Mouse (Mus musculus) liver, embryonic 14.5 days (tissue): ENCODE results near the gene 9430038I01Rik. TPM values are rescaled to one million over a fixed set of nuclear protein-coding genes. Genes with fewer than 3 reads are reported as not detected.
A peak's percentile ranks its signal among the peaks of the same experiment; 100 is the strongest.
"Not testable (repeated sequence)": the region's sequence is repeated elsewhere in the genome, so short reads cannot be mapped to it uniquely, and the experiment has no call there.

Experiments used
- ATAC-seq: fragments of 200-750 bp; cut with Nextera tagmentation; 2 replicates; pipeline ENCODE4 v1.8.0; 2017; ENCODE audit warnings: moderate number of reproducible peaks, mild to moderate bottlenecking, moderate library complexity; ENCODE audit not compliant: insufficient read depth
- DNase-seq, 3 experiments: peaks; one replicate each; pipeline ENCODE4 v3.0.0-alpha.2; 2012 to 2013; ENCODE audit warnings: low read depth in 3 of 3, low spot score in 3 of 3
- H3K27ac ChIP-seq: fragments of 300-500 bp; sonication (generic); 2 replicates; pipeline ENCODE4 v1.5.1; 2014; ENCODE audit warnings: moderate library complexity, mild to moderate bottlenecking, control low read depth, inconsistent platforms
- H3K27me3 ChIP-seq: fragments of 300-500 bp; sonication (generic); 2 replicates; pipeline ENCODE4 v1.6.1; 2014; ENCODE audit warnings: mild to moderate bottlenecking, low read length, moderate library complexity; ENCODE audit not compliant: control insufficient read depth, insufficient read depth
- H3K36me3 ChIP-seq: fragments of 300-500 bp; sonication (generic); replicated peaks from 2 replicates; pipeline ENCODE4 v1.6.1; 2014; ENCODE audit warnings: low read depth; ENCODE audit not compliant: control insufficient read depth, insufficient read depth
- H3K4me1 ChIP-seq, 2 experiments: fragments of 200-500 bp in 1 of 2; fragments of 300-500 bp in 1 of 2; sonication (generic) in 1 of 2; replicated peaks; 2 replicates each; pipeline ENCODE4 v1.6.1; 2012 to 2014; ENCODE audit warnings: antibody characterized with exemption in 1 of 2, inconsistent platforms in 1 of 2, low read length in 1 of 2; ENCODE audit not compliant: control insufficient read depth in 2 of 2, insufficient read depth in 2 of 2
- H3K4me2 ChIP-seq: fragments of 300-500 bp; sonication (generic); 2 replicates; pipeline ENCODE4 v1.6.1; 2014; ENCODE audit warnings: low read depth, mild to moderate bottlenecking, control low read depth, moderate library complexity
- H3K4me3 ChIP-seq, 2 experiments: fragments of 200-500 bp in 1 of 2; fragments of 300-500 bp in 1 of 2; sonication (generic) in 1 of 2; 2 replicates each; pipeline ENCODE4 v1.5.1; 2012 to 2014; ENCODE audit warnings: low read depth in 2 of 2, low read length in 2 of 2, mild to moderate bottlenecking in 2 of 2, control low read depth in 1 of 2, inconsistent platforms in 1 of 2, moderate library complexity in 1 of 2; ENCODE audit not compliant: insufficient read depth in 1 of 2
- H3K9ac ChIP-seq: fragments of 300-500 bp; sonication (generic); replicated peaks from 2 replicates; pipeline ENCODE4 v1.6.1; 2014; ENCODE audit warnings: mild to moderate bottlenecking, control low read depth, moderate library complexity
- H3K9me3 ChIP-seq: fragments of 300-500 bp; sonication (generic); 2 replicates; pipeline ENCODE4 v1.6.1; 2016; ENCODE audit warnings: low read length, mixed read lengths; ENCODE audit not compliant: control insufficient read depth
- CTCF ChIP-seq: IDR thresholded peaks from 2 replicates; pipeline ENCODE4 v1.5.1; 2016; ENCODE audit warnings: antibody characterized with exemption, low read depth, control low read depth
- EP300 ChIP-seq: IDR thresholded peaks from 2 replicates; pipeline ENCODE4 v1.6.1; 2016; ENCODE audit warnings: antibody characterized with exemption, low read depth
- WGBS: fragments of 180-500 bp; shearing (Covaris S2); extraction: QIAGEN DNeasy Blood & Tissue Kit; methylation state at CpG from one replicate; pipeline ENCODE4 v1.1.7; 2014; ENCODE audit not compliant: insufficient replicate concordance; 5-methylcytosine and 5-hydroxymethylcytosine counted together
- polyA plus RNA-seq, 2 experiments: library from polyadenylated mRNA; depleted of rRNA in 1 of 2; stranded (reverse) in 1 of 2; unstranded in 1 of 2; fragments of >200 nt; fragmentation: Nextera tagmentation in 1 of 2; extraction: Ambion mirVana in 1 of 2; gene quantifications; 2 replicates each; pipeline versions ENCODE4 v1.2.1 to v1.2.3; 2012 to 2014

The 9430038I01Rik gene
- polyA plus RNA-seq (2012; rRNA removed) (2.6 and 4.3 TPM in 2 replicates), polyA plus RNA-seq (2014; fragmentation: Nextera tagmentation; extraction: Ambion mirVana) (7.1 and 7.4 TPM in 2 replicates)

- Histone ChIP-seq H3K4me2 (peak within 1 kb of the TSS; percentile 78), H3K27me3 (no peaks in the 10 kb centered on the region), H3K9me3 (no peaks in the 10 kb centered on the region), H3K4me1 (peaks cover 2 to 4% of the 10 kb centered on the region in 2 experiments; a peak in 2 of 4 replicates), H3K9ac (peak within 1 kb of the TSS; percentile 64), H3K36me3 (no peaks in the 10 kb centered on the region), H3K4me3 (peak within 1 kb of the TSS; percentile 77 to 80), H3K27ac (no peak within 1 kb of the TSS; the same call in 1 of the 2 replicates)
- under 1% methylated on average over 63 of the region's 63 CpGs for WGBS
- DNase-seq (peak; percentile 89 to 92 (median 89)), ATAC-seq (peak; percentile 99)
- TF ChIP-seq EP300 (no peak), CTCF (no peak; the same call in 1 of the 2 replicates)
Observed at GRCm38 (mm10) chr7:137410337-137411197, at the start of gene 9430038I01Rik. Gene 9430038I01Rik (minus strand): TSS chr7:137410762.

- DNase-seq = no peak
- WGBS = 84% methylated on average over 12 of the region's 12 CpGs
Observed at GRCm38 (mm10) chr7:137445321-137445720, 34.8 kb upstream of the 9430038I01Rik start.

GRCm38 (mm10) chr7:137442951-137443350 lies 32.4 kb upstream of the 9430038I01Rik start:
- TF ChIP-seq EP300 (no peak), CTCF (no peak)
- Histone ChIP-seq H3K4me1 (peaks cover 3 to 5% of the 10 kb centered on the region in 2 experiments; a peak in 3 of 4 replicates), H3K4me3 (no peak overlapping the region), H3K9ac (no peak overlapping the region), H3K4me2 (no peak overlapping the region), H3K27me3 (no peaks in the 10 kb centered on the region), H3K9me3 (no peaks in the 10 kb centered on the region), H3K27ac (no peak overlapping the region), H3K36me3 (no peaks in the 10 kb centered on the region; the same call in none of the 2 replicates)
- ATAC-seq = no peak
- no peak for DNase-seq
- 83% methylated on average over 4 of the region's 4 CpGs for WGBS

More at GRCm38 (mm10) chr7:137445321-137445720, 34.8 kb upstream of the 9430038I01Rik start:
- Histone ChIP-seq H3K27me3 (no peaks in the 10 kb centered on the region), H3K9ac (no peak overlapping the region), H3K4me3 (no peak overlapping the region), H3K4me2 (no peak overlapping the region), H3K27ac (no peak overlapping the region), H3K9me3 (no peaks in the 10 kb centered on the region), H3K4me1 (no peaks in the 10 kb centered on the region; a peak in 1 of 4 replicates), H3K36me3 (no peaks in the 10 kb centered on the region; the same call in none of the 2 replicates)
- no peak for ATAC-seq
- TF ChIP-seq CTCF (no peak), EP300 (no peak)

- not testable (repeated sequence) for H3K36me3 ChIP-seq, ATAC-seq, H3K9me3 ChIP-seq, DNase-seq, H3K4me3 ChIP-seq, H3K27me3 ChIP-seq, H3K9ac ChIP-seq, H3K27ac ChIP-seq
- 66% methylated on average over 7 of the region's 7 CpGs for WGBS
- H3K4me2 ChIP-seq = peak overlapping the region; percentile 82
- H3K4me1 ChIP-seq = peaks cover 8 to 11% of the 10 kb centered on the region in 2 experiments
Observed at GRCm38 (mm10) chr7:137438962-137439361, 28.4 kb upstream of the 9430038I01Rik start.

GRCm38 (mm10) chr7:137438179-137438550 lies 27.6 kb upstream of the 9430038I01Rik start:
- 6% methylated on average over 7 of the region's 7 CpGs for WGBS
- no peak for ATAC-seq
- no peak overlapping the region for H3K27ac ChIP-seq

More at GRCm38 (mm10) chr7:137438179-137438550, 27.6 kb upstream of the 9430038I01Rik start:
- no peaks in the 10 kb centered on the region for H3K27me3 ChIP-seq
- peaks cover 8 to 11% of the 10 kb centered on the region in 2 experiments for H3K4me1 ChIP-seq
- peak overlapping the region; percentile 68 for H3K9ac ChIP-seq
- no peaks in the 10 kb centered on the region for H3K36me3 ChIP-seq
- TF ChIP-seq CTCF = no peak
- no peak for TF ChIP-seq EP300
- H3K4me3 ChIP-seq = peak overlapping the region; percentile 64 to 86
- H3K9me3 ChIP-seq = no peaks in the 10 kb centered on the region
- H3K4me2 ChIP-seq = peak overlapping the region; percentile 82
- no peak for DNase-seq
